ENCODE assay signal across 7 mouse cellular contexts in the genomic region with DNA sequence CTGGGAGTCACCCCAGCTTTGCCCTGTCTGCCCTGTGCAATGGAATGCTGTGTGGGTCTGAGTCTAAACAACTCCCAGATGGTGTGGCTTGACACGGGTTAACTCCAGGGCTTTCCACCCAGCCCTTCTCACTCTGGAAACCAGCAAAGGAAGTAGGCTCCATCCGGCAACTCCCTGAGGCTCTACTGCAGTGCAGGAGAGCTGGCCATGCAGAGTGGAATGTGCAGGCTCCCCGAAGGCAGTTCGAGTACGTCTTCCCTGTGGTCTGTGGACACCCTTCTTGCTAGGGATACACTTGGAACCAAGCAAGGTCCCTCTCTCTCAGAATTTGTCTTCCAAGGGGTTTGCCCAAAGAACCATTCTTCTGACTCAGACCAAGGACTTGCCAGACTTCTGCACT.
DNase-seq lines count a peak whose midpoint lies in the region; TF ChIP-seq lines count a peak whose summit lies in the region.

No protein-coding gene starts in this region.

- peaks cover 9% of the 10 kb centered on the region for H3K4me1 ChIP-seq in kidney, adult 2 months (ENCODE audit: control insufficient read depth, insufficient read depth, low read length)

- TF ChIP-seq CTCF in kidney, adult 2 months (conservative IDR thresholded peaks at IDR 0.05; ENCODE audit: insufficient read depth, insufficient read length, low read depth, low read length), result no peak

- H3K27me3 ChIP-seq in kidney, adult 2 months (replicated peaks; ENCODE audit: control insufficient read depth, insufficient read depth, low read length), result no peaks in the 10 kb centered on the region

- WGBS in kidney, adult 2 months, result 21% methylated on average over 5 of the region's 5 CpGs

- no peak overlapping the region for H3K4me3 ChIP-seq in kidney, adult 2 months (ENCODE audit: insufficient read depth, low read depth, low read length)

- H3K36me3 ChIP-seq in kidney, adult 2 months (ENCODE audit: control insufficient read depth, insufficient read depth, low read length), result no peaks in the 10 kb centered on the region

- peak; percentile 57 for DNase-seq in embryo, embryonic 11 days
- peak; percentile 36 for DNase-seq in fibroblast of lung, adult 2 months (ENCODE audit: low read depth)
- peak; percentile 57 for DNase-seq in kidney, adult 2 months
- peak; percentile 74 for DNase-seq in lung, postnatal 10 days
- no peak for DNase-seq in cerebellum, adult 8-10 months
- no peak for DNase-seq in right cerebral cortex, adult 2 months (ENCODE audit: low spot score in 2 of 2)
- DNase-seq in cerebellum, adult 18-20 months, result no peak

- TF ChIP-seq POLR2A in kidney, adult 2 months (IDR thresholded peaks at IDR 0.05; ENCODE audit: low read depth, low read length), result no peak

- H3K27ac ChIP-seq in kidney, adult 2 months (ENCODE audit: insufficient read depth, low read depth, low read length), result peak overlapping the region; percentile 49

Comparison
In these comparisons a context has a peak if more than half of its experiments do, and no peak if none do; other contexts are left out.
1. DNase-seq: peak in embryo, embryonic 11 days (single experiment), fibroblast of lung, adult 2 months (single experiment), kidney, adult 2 months (single experiment) and lung, postnatal 10 days (single experiment); none in cerebellum, adult 8-10 months (single experiment), right cerebral cortex, adult 2 months (0 of 2) and cerebellum, adult 18-20 months (0 of 2).